Mouse (Mus musculus) c-Kit-positive CD71-positive TER-119-negative erythroid progenitor cells, embryonic 14.5 days (primary cell): Measurements from ENCODE around the gene Pikfyve.

ENCODE experiments used
- DNase-seq: peaks from one replicate; pipeline ENCODE4 v3.0.0-alpha.2; 2013; ENCODE audit warnings: low read depth

The Pikfyve gene

GRCm38 (mm10) chr1:65314054-65315021 lies 127.9 kb downstream of the Pikfyve start:
- DNase-seq, result no peak

DNA sequence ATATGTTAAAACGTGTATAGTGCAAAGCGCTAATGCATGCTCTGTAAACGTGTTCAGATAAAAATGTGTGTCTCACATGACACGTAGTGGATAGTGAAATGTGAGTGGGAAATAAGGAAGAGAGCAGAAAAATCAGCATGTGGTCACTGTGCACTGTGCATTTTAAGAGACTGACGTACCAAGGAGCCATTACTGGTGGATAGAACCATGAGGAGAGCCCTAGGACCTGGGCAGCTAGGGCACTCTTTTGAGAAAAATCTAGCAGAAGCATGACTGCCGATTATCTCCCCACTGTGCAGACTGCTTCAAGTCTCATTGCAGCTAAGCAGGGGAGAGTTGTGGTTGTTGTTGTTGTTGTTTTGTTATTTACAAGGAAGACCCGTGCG lies 128.5 kb downstream of the Pikfyve start:
- DNase-seq, result no peak
